Mouse (Mus musculus) neural tube, embryonic 12.5 days (tissue): Measurements from ENCODE around the gene Akap17b. TPM values are rescaled to one million over a fixed set of nuclear protein-coding genes. Genes with fewer than 3 reads are reported as not detected.

Experiments
- ATAC-seq: fragments of 200-750 bp; cut with Nextera tagmentation; 2 replicates; pipeline ENCODE4 v1.8.0; 2017; ENCODE audit warnings: low read depth, mild to moderate bottlenecking, moderate TSS enrichment, moderate library complexity; ENCODE audit not compliant: low FRiP score
- H3K27ac ChIP-seq: fragments of 300-500 bp; sonication (generic); 2 replicates; pipeline ENCODE4 v1.5.1; 2016
- H3K27me3 ChIP-seq: fragments of 300-500 bp; sonication (generic); replicated peaks from 2 replicates; pipeline ENCODE4 v1.6.1; 2016; ENCODE audit warnings: mild to moderate bottlenecking
- H3K36me3 ChIP-seq: fragments of 300-500 bp; sonication (generic); 2 replicates; pipeline ENCODE4 v1.6.1; 2016; ENCODE audit warnings: mild to moderate bottlenecking
- H3K4me1 ChIP-seq: fragments of 300-500 bp; sonication (generic); 2 replicates; pipeline ENCODE4 v1.6.1; 2016
- H3K4me2 ChIP-seq: fragments of 300-500 bp; sonication (generic); replicated peaks from 2 replicates; pipeline ENCODE4 v1.6.1; 2016; ENCODE audit warnings: mild to moderate bottlenecking
- H3K4me3 ChIP-seq: fragments of 300-500 bp; sonication (generic); 2 replicates; pipeline ENCODE4 v1.5.1; 2016
- H3K9ac ChIP-seq: fragments of 300-500 bp; sonication (generic); 2 replicates; pipeline ENCODE4 v1.6.1; 2016; ENCODE audit warnings: mild to moderate bottlenecking
- H3K9me3 ChIP-seq: fragments of 300-500 bp; sonication (generic); 2 replicates; pipeline ENCODE4 v1.6.1; 2016; ENCODE audit warnings: mild to moderate bottlenecking
- WGBS: fragments of 180-500 bp; shearing (Covaris S2); methylation state at CpG from one replicate; pipeline ENCODE4 v1.1.7; 2016; 5-methylcytosine and 5-hydroxymethylcytosine counted together
- polyA plus RNA-seq: library from polyadenylated mRNA; unstranded; fragments of >200 nt; fragmentation: Nextera tagmentation; extraction: Ambion mirVana; gene quantifications from 2 replicates; pipeline ENCODE4 v1.2.1, GENCODE M21; 2016

Akap17b gene
- polyA plus RNA-seq, 1 experiment from 2014 or later, result 4.0 TPM

- H3K27ac ChIP-seq, result no peak overlapping the region
- H3K4me1 ChIP-seq, result no peaks in the 10 kb centered on the region
- H3K9me3 ChIP-seq, result no peaks in the 10 kb centered on the region
- no peak overlapping the region for H3K4me3 ChIP-seq
- no peak for ATAC-seq
- H3K36me3 ChIP-seq, result no peaks in the 10 kb centered on the region
- 17% methylated on average over 7 of the region's 7 CpGs for WGBS
- H3K27me3 ChIP-seq, result no peaks in the 10 kb centered on the region
- H3K9ac ChIP-seq, result no peak overlapping the region
- no peak overlapping the region for H3K4me2 ChIP-seq
Measured at GRCm38 (mm10) chrX:36561650-36562049, 83.5 kb downstream of the Akap17b start.

GRCm38 (mm10) chrX:36560170-36560569 lies 85.0 kb downstream of the Akap17b start:
- H3K27ac ChIP-seq, result no peak overlapping the region
- 88% methylated on average over 4 of the region's 4 CpGs for WGBS
- ATAC-seq, result no peak

More at GRCm38 (mm10) chrX:36560170-36560569, 85.0 kb downstream of the Akap17b start:
- H3K4me2 ChIP-seq, result no peak overlapping the region
- H3K4me3 ChIP-seq, result no peak overlapping the region
- H3K36me3 ChIP-seq, result no peaks in the 10 kb centered on the region
- no peak overlapping the region for H3K9ac ChIP-seq
- no peaks in the 10 kb centered on the region for H3K4me1 ChIP-seq
- H3K27me3 ChIP-seq, result no peaks in the 10 kb centered on the region
- H3K9me3 ChIP-seq, result no peaks in the 10 kb centered on the region

Other genes with a start within 250 kb of the Akap17b start
- not detected in 2 replicates for gene Gm6268, start 244.1 kb downstream of the Akap17b start, polyA plus RNA-seq
- gene Gm14569, start 153.6 kb downstream of the Akap17b start, polyA plus RNA-seq, result not detected in 2 replicates
- gene Pgrmc1, start 47.2 kb downstream of the Akap17b start, polyA plus RNA-seq, result 393 TPM in 2 replicates
- 0.72 and 1.4 TPM in 2 replicates for gene Slc25a43, start 98.3 kb upstream of the Akap17b start, polyA plus RNA-seq
- gene Slc25a5, start 150.3 kb upstream of the Akap17b start, polyA plus RNA-seq, result 613 and 624 TPM in 2 replicates
- 114 and 123 TPM in 2 replicates for gene Ube2a, start 228.5 kb upstream of the Akap17b start, polyA plus RNA-seq
- gene C330007P06Rik, start 228.7 kb upstream of the Akap17b start, polyA plus RNA-seq, result 30.0 and 30.7 TPM in 2 replicates